ENCODE assay signal across 27 mouse cellular contexts in the genomic region with DNA sequence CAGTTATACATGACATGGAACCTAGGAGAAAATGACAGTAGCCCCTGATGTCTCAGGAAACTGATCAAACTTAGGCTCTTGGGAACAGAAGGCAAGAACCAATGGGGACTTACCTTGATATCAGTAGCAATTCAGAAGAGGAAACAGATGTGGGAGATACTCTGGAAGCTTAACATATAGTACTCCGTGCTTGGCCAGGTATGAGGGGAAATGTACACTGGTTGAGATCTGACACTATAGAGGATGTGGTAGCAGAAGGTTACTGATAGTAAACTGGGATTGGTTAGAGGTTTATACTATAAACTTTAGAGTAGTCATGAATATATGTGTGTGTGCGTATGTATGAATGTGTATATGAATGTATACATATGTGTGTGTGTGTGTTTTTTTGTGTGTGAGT.
"Had no signal": no experiment of that assay in that cellular context is flagged by ENCODE, and none has a peak within 500 bp of the region (broad histone marks: within the 10 kb centered on the region; RNA-seq: fewer than 3 reads in every experiment).

No protein-coding gene starts in this region.

- H3K27ac ChIP-seq: embryonic facial prominence, embryonic 10.5 days; embryonic facial prominence, embryonic 12.5 days; embryonic facial prominence, embryonic 13.5 days; embryonic facial prominence, embryonic 15.5 days; forebrain, embryonic 12.5 days; forebrain, embryonic 13.5 days; forebrain, embryonic 15.5 days; gastrocnemius, adult 2 months; heart, adult 2 months; heart, embryonic 10.5 days had no signal

- H3K9me3 ChIP-seq: embryonic facial prominence, embryonic 10.5 days; embryonic facial prominence, embryonic 12.5 days; embryonic facial prominence, embryonic 13.5 days; embryonic facial prominence, embryonic 15.5 days; forebrain, embryonic 12.5 days; forebrain, embryonic 13.5 days; forebrain, embryonic 15.5 days; heart, embryonic 10.5 days had no signal

- H3K9ac ChIP-seq: embryonic facial prominence, embryonic 12.5 days; embryonic facial prominence, embryonic 13.5 days; embryonic facial prominence, embryonic 15.5 days; forebrain, embryonic 12.5 days; forebrain, embryonic 13.5 days; forebrain, embryonic 15.5 days; forebrain, postnatal 0 days had no signal

- ATAC-seq: forebrain, embryonic 13.5 days; forebrain, embryonic 14.5 days; forebrain, embryonic 15.5 days; forebrain, embryonic 16.5 days; forebrain, postnatal 0 days had no signal

- H3K4me3 ChIP-seq: embryonic facial prominence, embryonic 10.5 days; embryonic facial prominence, embryonic 12.5 days; embryonic facial prominence, embryonic 13.5 days; embryonic facial prominence, embryonic 15.5 days; erythroblast, embryonic 14.5 days; forebrain, embryonic 12.5 days; forebrain, embryonic 13.5 days; forebrain, embryonic 15.5 days; gastrocnemius, adult 2 months; heart, adult 2 months; heart, embryonic 10.5 days had no signal

- H3K36me3 ChIP-seq: embryonic facial prominence, embryonic 10.5 days; embryonic facial prominence, embryonic 12.5 days; embryonic facial prominence, embryonic 13.5 days; embryonic facial prominence, embryonic 15.5 days; forebrain, embryonic 12.5 days; forebrain, embryonic 15.5 days; heart, embryonic 10.5 days had no signal

- DNase-seq: cerebellum, adult 9-10 months; cerebellum, adult 9-11 months; cerebellum, postnatal 10 days; cerebellum, postnatal 14 days; cerebellum, postnatal 25 days; cerebellum, postnatal 36 days; embryo, embryonic 11 days; forebrain, postnatal 0 days; gastrocnemius, adult 2 months; gastrocnemius, postnatal 10 days; gastrocnemius, postnatal 14 days; gastrocnemius, postnatal 25 days; gastrocnemius, postnatal 36 days; heart, adult 11 months; heart, adult 18-20 months; heart, adult 2 months had no signal

- H3K27me3 ChIP-seq: embryonic facial prominence, embryonic 12.5 days; embryonic facial prominence, embryonic 13.5 days; embryonic facial prominence, embryonic 15.5 days; forebrain, embryonic 13.5 days; forebrain, embryonic 15.5 days had no signal
